Mouse (Mus musculus) liver, adult 2 months (tissue): ENCODE results near the gene Med24. TPM values are rescaled to one million over a fixed set of nuclear protein-coding genes. Genes with fewer than 3 reads are reported as not detected.
A peak's percentile ranks its signal among the peaks of the same experiment; 100 is the strongest.
"Not testable (repeated sequence)": the region's sequence is repeated elsewhere in the genome, so short reads cannot be mapped to it uniquely, and the experiment has no call there.

ENCODE experiments used
- DNase-seq: peaks from one replicate; pipeline ENCODE4 v3.0.0-alpha.2; 2011; ENCODE audit warnings: low read depth, low spot score; ENCODE audit errors: extremely low read depth
- H3K27ac ChIP-seq: fragments of 200-500 bp; replicated peaks from 2 replicates; pipeline ENCODE4 v1.5.1; 2012; ENCODE audit warnings: low read depth, mild to moderate bottlenecking, control low read depth, inconsistent platforms, low read length; ENCODE audit not compliant: insufficient read depth
- H3K27me3 ChIP-seq: fragments of 200-500 bp; 2 replicates; pipeline ENCODE4 v1.6.1; 2012; ENCODE audit warnings: mild to moderate bottlenecking, moderate library complexity, low read length, inconsistent platforms; ENCODE audit not compliant: control insufficient read depth, insufficient read depth
- H3K36me3 ChIP-seq: fragments of 200-500 bp; 2 replicates; pipeline ENCODE4 v1.6.1; 2012; ENCODE audit warnings: low read length, inconsistent platforms; ENCODE audit not compliant: control insufficient read depth, insufficient read depth
- H3K4me1 ChIP-seq: fragments of 200-500 bp; 2 replicates; pipeline ENCODE4 v1.6.1; 2011; ENCODE audit warnings: low read length; ENCODE audit not compliant: control insufficient read depth, insufficient read depth
- H3K4me3 ChIP-seq: fragments of 200-500 bp; 2 replicates; pipeline ENCODE4 v1.5.1; 2011; ENCODE audit warnings: low read depth, mild to moderate bottlenecking, control low read depth, low read length, moderate library complexity; ENCODE audit not compliant: insufficient read depth
- H3K79me2 ChIP-seq: fragments of 200-500 bp; 2 replicates; pipeline ENCODE4 v1.6.1; 2012; ENCODE audit warnings: inconsistent platforms, mild to moderate bottlenecking, low read length, moderate library complexity; ENCODE audit not compliant: control insufficient read depth, insufficient read depth
- H3K9ac ChIP-seq: fragments of 200-500 bp; 2 replicates; pipeline ENCODE4 v1.6.1; 2012; ENCODE audit warnings: low read depth, mild to moderate bottlenecking, control low read depth, inconsistent platforms, low read length
- CTCF ChIP-seq: fragments of 200-500 bp; IDR thresholded peaks from 2 replicates; pipeline ENCODE4 v1.5.1; 2011; ENCODE audit warnings: low read depth, low read length, control low read depth
- POLR2A ChIP-seq: fragments of 200-500 bp; IDR thresholded peaks from 2 replicates; pipeline ENCODE4 v1.6.1; 2011; ENCODE audit warnings: low read length, control low read depth; ENCODE audit not compliant: insufficient read depth; ENCODE audit errors: extremely low read depth
- WGBS: fragments of 180-500 bp; shearing (Covaris S2); methylation state at CpG from one replicate; pipeline ENCODE4 v1.1.7; 2018; 5-methylcytosine and 5-hydroxymethylcytosine counted together
- polyA plus RNA-seq: library from polyadenylated mRNA; depleted of rRNA; stranded (reverse); fragments of >200 nt; gene quantifications from 2 replicates; pipeline ENCODE4 v1.2.3, GENCODE M21; 2012
- total RNA-seq: library from RNA; depleted of rRNA; stranded (reverse); fragments of >200 nt; gene quantifications from 2 replicates; pipeline ENCODE4 v1.2.3, GENCODE M21; 2014

Gene Med24
- total and polyA plus RNA-seq, 2 experiments, result 3.9 to 23.2 TPM

- Histone ChIP-seq H3K36me3 (peaks cover 38% of the 10 kb centered on the region), H3K79me2 (peaks cover 9% of the 10 kb centered on the region; the same call in 1 of the 2 replicates), H3K4me3 (no peak overlapping the region), H3K4me1 (peaks cover 5% of the 10 kb centered on the region), H3K9ac (no peak overlapping the region), H3K27me3 (no peaks in the 10 kb centered on the region), H3K27ac (no peak overlapping the region)
- 86% methylated on average over 4 of the region's 4 CpGs for WGBS
- TF ChIP-seq POLR2A (no peak), CTCF (no peak)
- no peak for DNase-seq
These were observed 42.3 kb downstream of the Med24 start for GRCm38 (mm10) chr11:98686976-98687375.

- Histone ChIP-seq H3K4me3 (no peak overlapping the region), H3K9ac (no peak overlapping the region), H3K4me1 (peaks cover 5% of the 10 kb centered on the region), H3K79me2 (peaks cover 9% of the 10 kb centered on the region; the same call in 1 of the 2 replicates), H3K36me3 (peaks cover 26% of the 10 kb centered on the region), H3K27ac (no peak overlapping the region), H3K27me3 (no peaks in the 10 kb centered on the region)
- peak; percentile 36 for DNase-seq
- TF ChIP-seq CTCF, result no peak
- TF ChIP-seq POLR2A, result no peak
- WGBS, result 31% methylated on average over 9 of the region's 9 CpGs
These were observed 43.6 kb downstream of the Med24 start for GRCm38 (mm10) chr11:98685642-98686041.

- DNase-seq, result no peak
- H3K4me3 ChIP-seq, result peak overlapping the region; percentile 79
- no peaks in the 10 kb centered on the region for H3K27me3 ChIP-seq
- peak overlapping the region; percentile 82 for H3K9ac ChIP-seq
- under 1% methylated on average over 23 of the region's 23 CpGs for WGBS
- peaks cover 9% of the 10 kb centered on the region; the same call in 1 of the 2 replicates for H3K79me2 ChIP-seq
- H3K36me3 ChIP-seq, result peaks cover 15% of the 10 kb centered on the region; the same call in 1 of the 2 replicates
- H3K27ac ChIP-seq, result peak overlapping the region; percentile 56
- TF ChIP-seq POLR2A, result no peak
- H3K4me1 ChIP-seq, result peaks cover 5% of the 10 kb centered on the region
These were observed 46.4 kb downstream of the Med24 start for GRCm38 (mm10) chr11:98682811-98683210.

- Histone ChIP-seq H3K27ac (peak within 1 kb of the TSS; percentile 56), H3K4me1 (peaks cover 5% of the 10 kb centered on the region), H3K4me3 (peak within 1 kb of the TSS; percentile 79), H3K9ac (peak within 1 kb of the TSS; percentile 82), H3K36me3 (peaks cover 10% of the 10 kb centered on the region; the same call in 1 of the 2 replicates), H3K79me2 (peaks cover 9% of the 10 kb centered on the region; the same call in 1 of the 2 replicates), H3K27me3 (no peaks in the 10 kb centered on the region)
- 4% methylated on average over 45 of the region's 45 CpGs for WGBS
- DNase-seq, result peak; percentile 93
- TF ChIP-seq POLR2A (peak; percentile 83), CTCF (no peak)
These were observed 47.2 kb downstream of the Med24 start, which contains the start of gene Psmd3 for GRCm38 (mm10) chr11:98681786-98682745. TSS of gene Psmd3 (plus strand) at chr11:98682554.

GRCm38 (mm10) chr11:98681186-98681585 is 48.0 kb downstream of the Med24 start:
- H3K36me3 ChIP-seq, result peaks cover 3% of the 10 kb centered on the region; the same call in 1 of the 2 replicates
- H3K27ac ChIP-seq, result no peak overlapping the region
- H3K27me3 ChIP-seq, result no peaks in the 10 kb centered on the region
- 78% methylated on average over 4 of the region's 4 CpGs for WGBS
- peaks cover 5% of the 10 kb centered on the region for H3K4me1 ChIP-seq
- TF ChIP-seq POLR2A (no peak), CTCF (no peak)
- no peak overlapping the region for H3K4me3 ChIP-seq
- DNase-seq, result no peak
- H3K79me2 ChIP-seq, result peaks cover 9% of the 10 kb centered on the region; the same call in 1 of the 2 replicates
- H3K9ac ChIP-seq, result no peak overlapping the region

GRCm38 (mm10) chr11:98680595-98680994 is 48.6 kb downstream of the Med24 start:
- not testable (repeated sequence) for H3K4me3 ChIP-seq, H3K27me3 ChIP-seq, H3K79me2 ChIP-seq, H3K36me3 ChIP-seq, H3K27ac ChIP-seq, H3K9ac ChIP-seq, H3K4me1 ChIP-seq, DNase-seq
- 95% methylated on average over 4 of the region's 4 CpGs for WGBS
